Mouse (Mus musculus): ENCODE results near the gene Msl1.

Gene Msl1

GRCm38 (mm10) chr11:98774582-98775347 is 20.6 kb upstream of the Msl1 start, which contains the start of gene Nr1d1:
Gene Nr1d1, minus strand, starts transcription at chr11:98775333.
- in situ Hi-C loops (cut with MboI; ENCODE audit: low pct_unique_long_range_greater_than_20kb in 1 of 2, low sequenced_read_pairs in 2 of 2, unreplicated experiment in 1 of 2), result no loop called here

DNA sequence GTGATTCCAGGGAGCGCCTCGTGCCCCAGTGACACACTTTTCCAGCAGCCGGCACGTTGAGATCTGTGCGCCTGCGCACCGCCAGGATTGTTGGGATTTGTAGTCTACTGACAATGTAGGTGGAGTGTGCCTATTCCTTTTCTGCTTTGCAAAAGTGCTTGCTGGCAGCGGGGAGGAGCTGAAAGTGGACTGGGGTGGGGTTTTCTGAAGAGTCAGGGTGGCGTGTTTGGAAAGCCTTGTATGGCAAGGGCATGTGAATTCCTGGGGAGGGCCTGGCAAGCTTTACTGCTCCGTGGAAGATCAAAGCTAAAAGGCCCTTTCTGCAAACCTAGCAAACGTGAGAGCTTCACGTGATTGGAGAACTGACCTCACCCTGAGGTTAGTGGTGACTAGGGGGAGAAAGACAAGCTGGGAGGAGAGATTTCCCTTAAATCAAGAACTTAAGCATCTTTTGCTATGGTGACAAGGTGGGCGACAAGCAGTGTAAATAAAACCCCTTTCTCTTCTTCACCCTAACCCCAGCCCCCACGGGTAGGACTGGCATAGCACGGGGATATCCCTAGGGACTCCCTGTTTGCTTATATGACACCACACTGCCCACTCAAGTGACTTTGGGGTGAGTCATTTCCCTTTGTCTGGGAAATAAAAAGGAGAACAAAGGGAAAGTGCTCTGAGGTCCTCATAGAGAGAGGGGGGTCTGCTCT is 19.8 kb upstream of the Msl1 start:
- in situ Hi-C loops (cut with MboI; ENCODE audit: low pct_unique_long_range_greater_than_20kb in 1 of 2, low sequenced_read_pairs in 2 of 2, unreplicated experiment in 1 of 2), result no loop called here

GRCm38 (mm10) chr11:98776052-98776764 is 19.1 kb upstream of the Msl1 start:
- in situ Hi-C loops (cut with MboI; ENCODE audit: low pct_unique_long_range_greater_than_20kb in 1 of 2, low sequenced_read_pairs in 2 of 2, unreplicated experiment in 1 of 2), result no loop called here

DNA sequence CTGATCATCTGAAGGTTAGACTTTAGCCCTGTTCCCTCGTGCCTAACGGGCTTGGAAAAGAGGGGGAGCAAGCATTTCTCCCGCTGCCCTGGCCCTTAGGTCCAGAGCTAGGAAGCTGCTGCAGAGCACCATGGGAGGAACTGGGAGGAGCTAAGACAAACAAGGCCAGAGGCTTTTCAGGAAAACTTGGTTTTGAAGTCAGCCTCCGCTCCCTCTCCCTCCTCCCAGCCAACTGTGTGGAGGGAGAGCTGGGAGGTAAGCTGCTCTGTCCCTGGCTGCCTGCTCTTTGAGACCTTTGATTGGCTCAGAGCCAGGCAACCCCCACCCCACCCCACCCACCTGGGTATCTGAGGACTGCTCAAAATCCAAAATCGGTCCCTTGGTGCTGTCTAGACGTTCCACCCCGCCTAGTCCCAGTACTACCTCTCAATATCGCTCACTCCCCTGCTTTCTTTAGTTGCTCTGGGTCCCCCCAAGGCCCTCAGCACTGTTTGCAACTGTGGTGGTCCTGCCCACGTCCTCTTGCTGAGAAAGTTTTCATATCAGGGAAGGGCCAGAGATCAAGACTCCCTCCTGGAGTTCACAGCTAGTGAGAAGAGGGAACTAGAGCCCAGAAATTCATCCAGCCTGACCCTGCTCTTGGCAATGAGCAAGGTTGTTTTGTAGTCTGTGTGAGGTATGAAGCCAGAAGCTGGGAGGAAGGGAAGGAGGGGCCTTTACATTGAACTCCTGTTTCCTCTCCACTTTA is 18.3 kb upstream of the Msl1 start:
- in situ Hi-C loops (cut with MboI; ENCODE audit: low pct_unique_long_range_greater_than_20kb in 1 of 2, low sequenced_read_pairs in 2 of 2, unreplicated experiment in 1 of 2), result no loop called here

- in situ Hi-C loops (cut with MboI; ENCODE audit: low pct_unique_long_range_greater_than_20kb in 1 of 2, low sequenced_read_pairs in 2 of 2, unreplicated experiment in 1 of 2), result no loop called here
Observed at GRCm38 (mm10) chr11:98777888-98778287, 17.4 kb upstream of the Msl1 start.

DNA sequence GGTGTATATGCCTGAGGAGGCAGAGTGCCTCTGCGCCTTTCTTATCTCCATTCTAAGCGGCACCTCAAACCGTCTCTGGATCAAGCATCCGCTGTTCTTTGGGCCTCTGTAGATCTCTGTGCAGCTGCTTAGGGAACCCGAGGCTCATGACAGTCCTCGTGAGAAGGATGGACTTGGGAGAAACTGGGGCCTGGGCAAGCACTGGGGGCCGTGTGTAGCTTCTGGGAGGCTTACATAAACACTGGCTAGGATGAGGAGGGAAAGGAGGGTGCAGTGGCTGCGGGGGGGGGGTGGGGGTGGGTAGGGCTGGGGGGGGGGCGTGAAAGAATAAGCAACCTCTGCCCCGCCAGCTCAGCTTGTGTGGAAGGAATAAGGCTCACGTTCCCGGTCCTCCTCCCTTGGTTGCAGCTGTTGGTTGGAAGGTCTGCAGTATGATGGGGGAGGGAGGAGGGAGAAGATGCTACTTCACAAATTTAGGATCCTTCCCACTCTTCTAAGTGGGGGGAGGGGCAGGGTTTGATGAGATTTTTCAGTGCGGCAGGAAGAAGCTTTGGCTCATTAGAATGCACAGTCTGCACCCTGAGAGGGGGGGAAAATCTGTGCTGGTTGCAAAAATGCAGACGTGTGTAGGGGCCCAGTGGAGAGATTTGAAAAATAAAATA is 13.3 kb upstream of the Msl1 start:
- in situ Hi-C loops (cut with MboI; ENCODE audit: low pct_unique_long_range_greater_than_20kb in 1 of 2, low sequenced_read_pairs in 2 of 2, unreplicated experiment in 1 of 2), result loop anchor here (5.0 to 10.0 kb wide), 2 partner anchors 47 to 85 kb away; no protein-coding TSS in a partner anchor

DNA sequence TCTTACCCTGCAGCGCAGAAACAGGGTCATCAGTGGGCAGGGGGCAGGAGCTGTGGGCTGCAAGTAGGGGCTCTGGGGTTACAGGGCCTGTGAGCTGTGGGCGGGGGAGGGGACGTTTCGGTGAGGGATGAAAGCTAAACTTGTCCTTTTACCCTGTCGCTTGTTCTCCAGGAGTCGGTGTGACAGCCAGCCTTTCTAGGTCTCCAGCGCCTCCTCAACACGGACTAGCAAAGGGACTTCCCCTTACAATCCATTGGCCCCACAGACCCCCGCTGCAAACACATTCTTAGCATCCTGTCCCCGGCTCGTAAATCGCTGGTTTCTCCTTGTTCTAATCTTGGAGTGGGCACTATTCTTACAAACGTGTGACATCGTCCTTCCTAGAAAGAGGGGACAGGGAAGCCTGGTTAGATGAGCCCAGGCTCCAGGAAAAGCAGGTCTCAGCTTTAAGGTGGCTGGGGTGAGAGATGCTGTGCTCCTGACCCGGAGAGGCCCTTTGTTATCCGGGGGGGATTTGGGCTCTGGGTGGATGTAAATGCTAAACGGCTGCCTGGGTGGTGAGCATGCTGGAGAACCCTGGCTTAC is 12.6 kb upstream of the Msl1 start:
- in situ Hi-C loops (cut with MboI; ENCODE audit: low pct_unique_long_range_greater_than_20kb in 1 of 2, low sequenced_read_pairs in 2 of 2, unreplicated experiment in 1 of 2), result loop anchor here (5.0 to 10.0 kb wide), 2 partner anchors 48 to 85 kb away; no protein-coding TSS in a partner anchor

DNA sequence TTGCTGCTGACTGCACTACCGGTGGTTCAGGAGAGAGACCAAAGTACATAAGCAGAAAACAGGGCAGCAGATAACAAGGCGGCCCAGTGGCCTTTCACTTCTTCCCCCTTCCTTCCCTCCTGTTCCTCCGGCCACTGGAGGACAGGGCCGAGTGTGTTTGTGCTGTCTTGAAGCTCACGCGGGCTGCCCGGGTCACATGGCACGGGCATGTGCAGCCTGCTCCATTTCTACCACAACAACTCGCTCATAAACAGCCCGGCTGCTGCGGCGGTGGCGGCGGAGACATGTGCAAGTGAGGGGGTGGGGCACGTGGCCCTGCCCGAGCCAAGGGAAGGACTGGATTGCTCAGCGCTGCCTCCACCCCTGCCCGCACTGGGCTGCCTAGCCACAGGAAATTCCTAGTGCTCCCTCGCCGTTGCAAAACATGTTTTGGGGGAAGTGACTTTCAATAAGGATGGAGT is 12.1 kb upstream of the Msl1 start:
- in situ Hi-C loops (cut with MboI; ENCODE audit: low pct_unique_long_range_greater_than_20kb in 1 of 2, low sequenced_read_pairs in 2 of 2, unreplicated experiment in 1 of 2), result loop anchor here (5.0 to 10.0 kb wide), 2 partner anchors 48 to 86 kb away; no protein-coding TSS in a partner anchor

DNA sequence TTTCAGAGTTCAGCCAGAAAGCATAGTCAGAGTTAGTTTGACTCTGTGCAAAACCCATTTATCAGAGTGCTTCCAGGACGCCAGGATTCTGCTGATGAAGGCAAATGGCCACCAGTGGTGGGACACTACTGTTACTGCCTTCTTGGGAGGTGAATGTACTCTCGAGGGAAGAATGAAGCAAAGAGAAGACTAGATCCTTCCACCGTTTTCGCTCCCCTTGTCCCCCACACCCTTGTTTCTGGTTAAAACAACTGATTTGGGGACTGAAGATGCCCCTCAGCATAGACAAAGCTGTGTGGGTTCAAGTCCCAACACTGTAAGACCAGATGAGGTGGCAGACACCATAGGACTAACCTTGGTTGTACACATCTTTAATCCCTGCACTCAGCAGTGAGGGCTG is 11.2 kb upstream of the Msl1 start:
- in situ Hi-C loops (cut with MboI; ENCODE audit: low pct_unique_long_range_greater_than_20kb in 1 of 2, low sequenced_read_pairs in 2 of 2, unreplicated experiment in 1 of 2), result loop anchor here (5.0 to 10.0 kb wide), 2 partner anchors 49 to 87 kb away; no protein-coding TSS in a partner anchor

GRCm38 (mm10) chr11:98785214-98785613 is 10.1 kb upstream of the Msl1 start:
- in situ Hi-C loops (cut with MboI; ENCODE audit: low pct_unique_long_range_greater_than_20kb in 1 of 2, low sequenced_read_pairs in 2 of 2, unreplicated experiment in 1 of 2), result loop anchor here in 1 of 2 experiments (10.0 kb wide), 1 partner anchor 50 kb away; no protein-coding TSS in a partner anchor

- in situ Hi-C loops (cut with MboI; ENCODE audit: low pct_unique_long_range_greater_than_20kb in 1 of 2, low sequenced_read_pairs in 2 of 2, unreplicated experiment in 1 of 2), result loop anchor here in 1 of 2 experiments (10.0 kb wide), 1 partner anchor 51 kb away; no protein-coding TSS in a partner anchor
Observed at GRCm38 (mm10) chr11:98785772-98786281, 9.5 kb upstream of the Msl1 start.

DNA sequence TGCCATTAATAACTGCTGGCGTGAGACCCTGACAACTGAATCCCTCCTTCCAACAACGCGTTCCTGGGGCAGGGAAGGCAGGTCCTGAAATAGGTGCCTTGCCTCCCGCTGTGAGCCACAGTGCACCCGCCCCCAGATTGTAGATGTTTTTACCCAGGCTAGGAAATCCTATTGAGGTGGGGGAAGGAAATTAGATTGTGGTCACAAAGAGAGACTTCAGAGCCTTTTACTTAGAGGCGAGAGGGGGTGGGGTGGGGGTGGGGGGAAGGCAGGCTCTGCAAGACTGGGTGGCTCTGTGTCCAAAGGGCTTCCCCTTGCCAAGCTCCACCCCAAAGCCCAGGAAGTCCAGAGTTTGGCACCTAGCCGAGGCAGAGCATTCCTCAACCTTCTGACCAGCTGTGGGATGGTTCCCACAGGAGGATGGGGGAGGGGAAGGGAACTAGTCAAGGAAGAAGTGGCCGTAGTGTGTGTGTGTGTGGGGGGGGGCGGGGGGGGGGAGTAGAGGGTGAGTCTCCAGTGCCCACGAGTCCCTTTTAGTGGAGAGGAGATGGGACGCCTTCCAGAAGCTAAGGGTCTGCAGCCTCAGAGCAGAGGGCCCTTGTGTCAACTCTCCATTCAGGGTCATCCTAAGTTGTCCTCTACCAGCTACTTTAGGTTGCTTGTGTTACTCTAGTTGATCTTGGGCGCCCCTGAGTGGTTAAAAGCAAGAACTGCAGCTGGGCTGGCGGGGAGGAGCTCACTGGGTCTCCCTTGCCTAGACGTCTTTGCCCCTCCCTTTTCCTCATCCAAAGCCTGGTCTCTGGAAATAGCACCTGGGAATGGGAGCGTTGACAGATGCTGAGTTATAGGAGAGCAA is 8.7 kb upstream of the Msl1 start:
- in situ Hi-C loops (cut with MboI; ENCODE audit: low pct_unique_long_range_greater_than_20kb in 1 of 2, low sequenced_read_pairs in 2 of 2, unreplicated experiment in 1 of 2), result loop anchor here in 1 of 2 experiments (10.0 kb wide), 1 partner anchor 52 kb away; no protein-coding TSS in a partner anchor

DNA sequence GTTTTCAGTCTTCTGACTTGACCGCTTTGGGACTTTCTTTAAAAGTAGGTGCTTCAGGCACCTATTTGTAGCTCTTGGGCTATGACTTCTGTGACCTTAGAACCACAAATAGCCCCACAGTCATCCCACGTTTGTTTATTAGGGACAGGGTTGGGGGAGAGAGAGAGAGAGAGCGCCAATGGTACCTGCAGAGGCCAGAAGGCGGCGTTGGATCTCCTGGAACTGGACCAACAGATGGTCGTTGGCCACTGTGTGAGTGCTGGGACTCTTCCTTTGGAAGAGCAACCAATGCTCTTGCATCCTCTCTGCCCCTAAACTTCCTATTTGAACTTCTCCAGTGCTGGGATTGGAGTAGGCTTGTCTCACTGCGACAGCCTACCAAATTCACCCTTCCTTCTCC is 8.1 kb upstream of the Msl1 start:
- in situ Hi-C loops (cut with MboI; ENCODE audit: low pct_unique_long_range_greater_than_20kb in 1 of 2, low sequenced_read_pairs in 2 of 2, unreplicated experiment in 1 of 2), result loop anchor here in 1 of 2 experiments (10.0 kb wide), 1 partner anchor 52 kb away; no protein-coding TSS in a partner anchor

- in situ Hi-C loops (cut with MboI; ENCODE audit: low pct_unique_long_range_greater_than_20kb in 1 of 2, low sequenced_read_pairs in 2 of 2, unreplicated experiment in 1 of 2), result loop anchor here in 1 of 2 experiments (10.0 kb wide), 1 partner anchor 53 kb away; no protein-coding TSS in a partner anchor
Observed at GRCm38 (mm10) chr11:98787691-98788090, 7.6 kb upstream of the Msl1 start.

GRCm38 (mm10) chr11:98788139-98788538 is 7.2 kb upstream of the Msl1 start:
- in situ Hi-C loops (cut with MboI; ENCODE audit: low pct_unique_long_range_greater_than_20kb in 1 of 2, low sequenced_read_pairs in 2 of 2, unreplicated experiment in 1 of 2), result loop anchor here in 1 of 2 experiments (10.0 kb wide), 1 partner anchor 53 kb away; no protein-coding TSS in a partner anchor
